Mouse (Mus musculus) CD4-positive naive resting alpha-beta T cell, adult 76 days (primary cell): ENCODE results near the gene Olfr1392. TPM values are rescaled to one million over a fixed set of nuclear protein-coding genes. Genes with fewer than 3 reads are reported as not detected.

ENCODE experiments used
- total RNA-seq: library from RNA; stranded (reverse); gene quantifications from one replicate; pipeline ENCODE4 v1.2.4, GENCODE M21; 2023

Gene Olfr1392
- total RNA-seq = not detected

GRCm38 (mm10) chr11:49284982-49285381 is at the start of gene Olfr1392:
Gene Olfr1392 (plus strand): TSS chr11:49285282.

GRCm38 (mm10) chr11:49243727-49244594 is 41.1 kb upstream of the Olfr1392 start, which contains the start of gene Mgat1:
Gene Mgat1 (plus strand): TSS chr11:49244191.

DNA sequence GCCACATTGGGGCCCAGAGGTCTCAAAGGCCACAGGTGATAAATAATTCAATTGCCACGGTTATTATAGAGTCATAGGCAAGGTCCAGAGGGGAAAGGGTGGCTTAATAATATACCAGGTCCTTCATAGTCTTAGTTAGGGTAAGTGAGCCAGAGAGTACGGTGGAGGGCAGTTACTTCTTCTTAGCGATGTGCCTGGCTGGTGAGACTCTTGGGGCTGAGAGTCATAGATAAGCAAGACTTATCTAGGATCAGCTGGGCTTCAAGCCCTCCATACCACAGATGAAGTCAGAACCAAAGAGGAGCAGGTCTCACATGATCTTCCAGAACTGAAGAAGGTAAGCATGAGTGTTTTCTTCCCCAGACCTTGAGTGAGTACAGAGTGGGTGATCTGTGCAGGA is 6.9 kb upstream of the Olfr1392 start, which contains the start of gene Olfr1393:
Gene Olfr1393, plus strand, starts transcription at position 83 of the 400 bp plus-strand sequence.

DNA sequence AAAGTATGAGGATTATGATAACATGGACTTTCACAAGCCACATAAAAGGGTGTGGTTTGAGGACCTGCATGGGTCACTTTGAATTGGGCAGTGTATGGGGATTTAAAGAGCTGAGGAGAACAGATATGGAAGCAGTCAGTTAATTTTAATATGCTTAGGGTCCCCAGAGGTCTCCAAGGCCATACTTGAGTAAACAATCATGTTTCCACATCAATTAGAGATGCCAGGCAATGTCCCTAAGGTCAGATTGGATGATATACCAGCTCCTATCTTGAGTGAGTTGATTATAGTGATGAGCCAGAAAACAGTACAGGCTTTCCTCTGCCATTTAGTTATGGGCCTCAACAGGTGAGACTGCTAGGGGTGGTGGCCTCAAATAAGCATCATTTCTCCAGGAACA is 19.4 kb downstream of the Olfr1392 start, which contains the start of gene Olfr10:
Gene Olfr10, plus strand, starts transcription at position 301 of the 400 bp plus-strand sequence.

DNA sequence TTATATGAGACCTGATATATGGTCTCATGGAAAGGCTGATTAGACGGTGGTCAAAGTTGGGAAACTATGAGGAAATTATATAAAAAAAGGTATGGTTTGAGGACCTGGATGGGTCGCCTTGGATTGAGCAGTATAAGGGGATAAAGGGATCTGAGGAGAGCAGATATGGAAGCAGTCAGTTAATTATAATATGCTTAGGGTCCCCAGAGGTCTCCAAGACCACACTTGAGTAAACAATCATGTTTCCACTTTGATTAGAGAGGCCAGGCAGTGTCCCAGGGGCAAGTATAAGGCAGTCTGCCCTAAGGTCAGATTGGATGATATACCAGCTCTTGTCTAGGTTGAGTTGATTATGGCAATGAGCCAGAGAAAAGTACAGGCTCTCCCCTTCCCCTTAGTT is 37.4 kb downstream of the Olfr1392 start, which contains the start of gene Olfr1391:
Gene Olfr1391, plus strand, starts transcription at position 301 of the 400 bp plus-strand sequence.

GRCm38 (mm10) chr11:49334888-49335287 is 49.8 kb downstream of the Olfr1392 start, which contains the start of gene Olfr1390:
Gene Olfr1390 (plus strand): TSS chr11:49335188.

Other genes starting within 250 kb of the Olfr1392 start
- 128 TPM for gene 9930111J21Rik2, start 234.0 kb upstream of the Olfr1392 start, total RNA-seq
- gene Tgtp2, start 221.1 kb upstream of the Olfr1392 start, total RNA-seq = 70.1 TPM
- gene Ifi47, start 208.7 kb upstream of the Olfr1392 start, total RNA-seq = 87.3 TPM
- gene Olfr1396, start 170.4 kb upstream of the Olfr1392 start, total RNA-seq = not detected
- gene Olfr1395, start 143.0 kb upstream of the Olfr1392 start, total RNA-seq = not detected
- gene Olfr1394, start 130.9 kb upstream of the Olfr1392 start, total RNA-seq = not detected
- gene Btnl9, start 98.1 kb upstream of the Olfr1392 start, total RNA-seq = not detected
- 106 TPM for gene Zfp62, start 82.0 kb upstream of the Olfr1392 start, total RNA-seq
- gene Mgat1, start 41.1 kb upstream of the Olfr1392 start, total RNA-seq = 46.4 TPM
- gene Olfr1393, start 7.0 kb upstream of the Olfr1392 start, total RNA-seq = 0.44 TPM
- not detected for gene Olfr10, start 19.5 kb downstream of the Olfr1392 start, total RNA-seq
- gene Olfr1391, start 37.5 kb downstream of the Olfr1392 start, total RNA-seq = not detected
- not detected for gene Olfr1390, start 49.9 kb downstream of the Olfr1392 start, total RNA-seq
- not detected for gene Olfr1389, start 137.8 kb downstream of the Olfr1392 start, total RNA-seq
- gene Olfr1388, start 151.3 kb downstream of the Olfr1392 start, total RNA-seq = not detected
- not detected for gene Olfr1387, start 170.1 kb downstream of the Olfr1392 start, total RNA-seq
- gene Olfr1386, start 179.8 kb downstream of the Olfr1392 start, total RNA-seq = not detected
- not detected for gene Olfr1385, start 203.8 kb downstream of the Olfr1392 start, total RNA-seq
- not detected for gene Olfr1384, start 221.4 kb downstream of the Olfr1392 start, total RNA-seq
- gene Olfr1383, start 234.4 kb downstream of the Olfr1392 start, total RNA-seq = not detected
- gene Olfr1382, start 243.0 kb downstream of the Olfr1392 start, total RNA-seq = not detected